Mouse (Mus musculus): ENCODE measurements around the gene Olfr502. TPM values are rescaled to one million over a fixed set of nuclear protein-coding genes. Genes with fewer than 3 reads are reported as not detected.
"Not testable (repeated sequence)": the region's sequence is repeated elsewhere in the genome, so short reads cannot be mapped to it uniquely, and the experiment has no call there.

Olfr502 gene
- total RNA-seq (2012; rRNA removed) (not detected in 2 replicates), polyA plus RNA-seq (2012; ENCODE audit: insufficient read depth in 1 of 2, insufficient read length in 2 of 2, low read depth in 1 of 2, low replicate concordance in 2 of 2, missing spikeins in 1 of 2) (not detected)

DNA sequence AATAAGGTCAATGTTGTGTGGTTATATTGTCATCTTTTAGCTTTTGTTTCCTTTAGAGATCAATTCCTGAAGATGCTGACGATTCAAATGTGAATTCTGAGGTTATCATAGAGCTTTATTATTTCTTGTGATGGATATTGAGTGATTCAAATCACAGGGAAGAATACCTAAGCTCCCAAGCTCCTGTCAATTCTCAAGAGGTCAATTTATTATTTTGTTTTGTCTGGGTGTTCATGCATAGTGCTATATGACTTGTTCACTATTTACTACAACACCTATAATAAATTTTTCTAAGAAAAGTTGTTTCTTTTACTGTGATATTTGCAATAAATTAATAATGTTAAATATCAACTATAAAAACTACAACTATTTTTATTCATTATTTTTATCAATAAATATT lies at the start of gene Olfr502:
Gene Olfr502, minus strand, starts transcription at position 101 of the 400 bp plus-strand sequence.
- no peak for DNase-seq (ENCODE audit: low read depth, low spot score)
- H3K4me3 ChIP-seq (ENCODE audit: control insufficient read depth in 1 of 2, insufficient read depth in 1 of 2, low read depth in 2 of 2, low read length in 2 of 2): no peak within 1 kb of the TSS
- H3K9me3 ChIP-seq (replicated peaks; ENCODE audit: insufficient read depth, low read length): no peaks in the 10 kb centered on the region
- H3K79me2 ChIP-seq (ENCODE audit: control insufficient read depth, insufficient read depth, low read length, poor library complexity): no peaks in the 10 kb centered on the region
- H3K9ac ChIP-seq (ENCODE audit: control insufficient read depth, low read depth, low read length, poor library complexity, severe bottlenecking): no peak within 1 kb of the TSS
- no peak within 1 kb of the TSS for H3K27ac ChIP-seq (ENCODE audit: control insufficient read depth, low read depth, low read length)
- no peaks in the 10 kb centered on the region for H3K36me3 ChIP-seq (ENCODE audit: control insufficient read depth in 1 of 2, insufficient read depth in 2 of 2, low read length in 2 of 2)
- TF ChIP-seq ZMIZ1 (IDR thresholded peaks at IDR 0.05; ENCODE audit: low read depth, low read length): no peak
- TF ChIP-seq KAT2A (conservative IDR thresholded peaks at IDR 0.05; ENCODE audit: low read depth, low read length): no peak
- no peak for TF ChIP-seq MAFK (IDR thresholded peaks at IDR 0.05; ENCODE audit: borderline replicate concordance, low read depth, low read length)
- H3K27me3 ChIP-seq (ENCODE audit: control insufficient read depth in 1 of 2, insufficient read depth in 2 of 2, low read length in 2 of 2): no peaks in the 10 kb centered on the region
- H3K4me1 ChIP-seq (ENCODE audit: control insufficient read depth in 1 of 2, insufficient read depth in 2 of 2, low read length in 2 of 2): no peaks in the 10 kb centered on the region

DNA sequence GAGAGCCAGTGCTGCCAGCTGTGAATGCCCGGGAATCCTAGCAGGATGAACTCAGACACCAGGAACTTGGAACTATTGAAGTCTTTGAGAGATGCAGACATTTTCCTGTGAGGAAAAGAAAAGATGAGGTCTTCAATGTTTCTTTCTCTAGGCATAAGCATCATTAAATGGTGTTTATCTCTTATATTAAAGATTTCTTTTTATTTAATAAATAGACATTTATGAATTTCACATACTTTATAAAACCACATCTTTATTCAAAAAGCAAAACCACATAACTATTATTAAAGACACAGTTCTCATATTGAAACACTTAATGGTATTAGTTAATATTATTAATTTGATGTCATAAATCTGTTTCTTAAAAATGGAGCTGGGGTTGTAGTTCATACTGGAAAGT lies 40.8 kb upstream of the Olfr502 start, which contains the start of gene Olfr504:
Gene Olfr504, minus strand, starts transcription at position 101 of the 400 bp plus-strand sequence.
- Histone ChIP-seq H3K36me3 (ENCODE audit: control insufficient read depth in 1 of 2, insufficient read depth in 2 of 2, low read length in 2 of 2) (no peaks in the 10 kb centered on the region), H3K4me1 (ENCODE audit: control insufficient read depth in 1 of 2, insufficient read depth in 2 of 2, low read length in 2 of 2) (no peaks in the 10 kb centered on the region), H3K79me2 (ENCODE audit: control insufficient read depth, insufficient read depth, low read length, poor library complexity) (no peaks in the 10 kb centered on the region), H3K9me3 (replicated peaks; ENCODE audit: insufficient read depth, low read length) (no peaks in the 10 kb centered on the region), H3K4me3 (ENCODE audit: control insufficient read depth in 1 of 2, insufficient read depth in 1 of 2, low read depth in 2 of 2, low read length in 2 of 2) (no peak within 1 kb of the TSS), H3K9ac (ENCODE audit: control insufficient read depth, low read depth, low read length, poor library complexity, severe bottlenecking) (no peak within 1 kb of the TSS), H3K27me3 (ENCODE audit: control insufficient read depth in 1 of 2, insufficient read depth in 2 of 2, low read length in 2 of 2) (no peaks in the 10 kb centered on the region), H3K27ac (ENCODE audit: control insufficient read depth, low read depth, low read length) (no peak within 1 kb of the TSS)
- TF ChIP-seq POLR2A (IDR thresholded peaks at IDR 0.05; ENCODE audit: control insufficient read depth in 1 of 2, insufficient read depth in 1 of 2, low read depth in 1 of 2, low read length in 2 of 2, poor library complexity in 1 of 2) (no peak), POLR2AphosphoS5 (IDR thresholded peaks at IDR 0.05; ENCODE audit: borderline replicate concordance, low read depth, low read length) (no peak), USF1 (IDR thresholded peaks at IDR 0.05; ENCODE audit: low read depth, low read length) (no peak), MYB (IDR thresholded peaks at IDR 0.05; ENCODE audit: low read depth, low read length) (no peak), E2F4 (IDR thresholded peaks at IDR 0.05; ENCODE audit: borderline replicate concordance, low read depth, low read length) (no peak)
- DNase-seq (ENCODE audit: low read depth, low spot score): no peak

DNA sequence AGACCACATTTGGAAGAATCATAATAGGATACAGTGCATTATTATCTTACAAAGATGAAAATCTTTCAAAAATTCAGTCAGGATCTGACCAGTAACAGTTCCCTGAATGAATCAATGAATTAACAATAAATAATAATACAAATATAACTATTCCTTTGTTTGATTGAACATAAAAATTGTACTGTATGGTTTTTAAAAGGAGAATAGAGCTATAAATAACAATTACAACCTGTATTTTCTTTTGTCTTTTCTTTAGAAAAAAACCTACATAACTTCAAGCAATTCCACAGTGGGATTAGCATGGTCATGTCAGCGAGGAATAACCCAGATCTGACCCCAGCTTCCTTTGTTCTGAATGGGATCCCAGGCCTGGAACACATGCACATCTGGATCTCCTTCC lies 19.4 kb upstream of the Olfr502 start, which contains the start of gene Olfr503:
Gene Olfr503, plus strand, starts transcription at position 301 of the 400 bp plus-strand sequence.
- H3K27me3 ChIP-seq (ENCODE audit: control insufficient read depth in 1 of 2, insufficient read depth in 2 of 2, low read length in 2 of 2); H3K9me3 ChIP-seq (replicated peaks; ENCODE audit: insufficient read depth, low read length); H3K27ac ChIP-seq (ENCODE audit: control insufficient read depth, low read depth, low read length); H3K79me2 ChIP-seq (ENCODE audit: control insufficient read depth, insufficient read depth, low read length, poor library complexity); H3K4me3 ChIP-seq (ENCODE audit: control insufficient read depth in 1 of 2, insufficient read depth in 1 of 2, low read depth in 2 of 2, low read length in 2 of 2); DNase-seq (ENCODE audit: low read depth, low spot score); H3K9ac ChIP-seq (ENCODE audit: control insufficient read depth, low read depth, low read length, poor library complexity, severe bottlenecking); H3K36me3 ChIP-seq (ENCODE audit: control insufficient read depth in 1 of 2, insufficient read depth in 2 of 2, low read length in 2 of 2); H3K4me1 ChIP-seq (ENCODE audit: control insufficient read depth in 1 of 2, insufficient read depth in 2 of 2, low read length in 2 of 2): not testable (repeated sequence)

DNA sequence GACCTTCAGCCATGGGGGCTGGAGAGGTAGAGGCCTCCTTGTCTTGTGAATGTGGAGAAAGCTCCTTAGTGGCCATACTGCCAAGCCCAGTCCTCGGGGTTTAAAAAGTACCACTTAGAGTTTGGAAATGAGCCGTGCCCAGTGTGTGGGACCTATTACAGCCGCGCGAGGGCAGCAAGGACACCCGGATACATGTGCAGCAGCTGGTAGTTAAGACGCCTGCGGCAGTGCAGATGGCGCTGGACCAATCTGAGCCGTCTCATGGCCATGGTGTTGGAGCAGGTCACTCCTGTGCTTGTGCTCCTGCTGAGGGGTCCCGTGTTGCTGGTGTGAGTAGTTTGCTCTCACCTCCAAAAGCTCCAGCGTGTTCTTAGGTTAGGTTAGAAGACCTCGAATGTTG lies 17.6 kb upstream of the Olfr502 start:
- Histone ChIP-seq H3K4me3 (ENCODE audit: control insufficient read depth in 1 of 2, insufficient read depth in 1 of 2, low read depth in 2 of 2, low read length in 2 of 2) (no peak overlapping the region), H3K4me1 (ENCODE audit: control insufficient read depth in 1 of 2, insufficient read depth in 2 of 2, low read length in 2 of 2) (no peaks in the 10 kb centered on the region), H3K9ac (ENCODE audit: control insufficient read depth, low read depth, low read length, poor library complexity, severe bottlenecking) (no peak overlapping the region), H3K36me3 (ENCODE audit: control insufficient read depth in 1 of 2, insufficient read depth in 2 of 2, low read length in 2 of 2) (no peaks in the 10 kb centered on the region), H3K9me3 (replicated peaks; ENCODE audit: insufficient read depth, low read length) (no peaks in the 10 kb centered on the region), H3K79me2 (ENCODE audit: control insufficient read depth, insufficient read depth, low read length, poor library complexity) (no peaks in the 10 kb centered on the region), H3K27ac (ENCODE audit: control insufficient read depth, low read depth, low read length) (no peak overlapping the region), H3K27me3 (ENCODE audit: control insufficient read depth in 1 of 2, insufficient read depth in 2 of 2, low read length in 2 of 2) (no peaks in the 10 kb centered on the region)
- DNase-seq (ENCODE audit: low read depth, low spot score): no peak
- TF ChIP-seq POLR2AphosphoS2 (IDR thresholded peaks at IDR 0.05; ENCODE audit: low read length) (no peak), MYB (IDR thresholded peaks at IDR 0.05; ENCODE audit: low read depth, low read length) (no peak), POLR2A (IDR thresholded peaks at IDR 0.05; ENCODE audit: control insufficient read depth in 1 of 2, insufficient read depth in 1 of 2, low read depth in 1 of 2, low read length in 2 of 2, poor library complexity in 1 of 2) (no peak), POLR2AphosphoS5 (IDR thresholded peaks at IDR 0.05; ENCODE audit: borderline replicate concordance, low read depth, low read length) (no peak), EP300 (IDR thresholded peaks at IDR 0.05; ENCODE audit: low read depth in 1 of 2, low read length in 2 of 2) (no peak), HCFC1 (IDR thresholded peaks at IDR 0.05; ENCODE audit: low read depth, low read length) (no peak), SIN3A (IDR thresholded peaks at IDR 0.05; ENCODE audit: low read length) (no peak), JUND (IDR thresholded peaks at IDR 0.05; ENCODE audit: low read depth, low read length) (no peak), MAX (IDR thresholded peaks at IDR 0.05; ENCODE audit: low read length) (no peak), SMC3 (IDR thresholded peaks at IDR 0.05; ENCODE audit: low read depth, low read length) (no peak), BHLHE40 (IDR thresholded peaks at IDR 0.05; ENCODE audit: borderline replicate concordance, low read depth, low read length) (no peak)
